Mouse (Mus musculus) embryonic facial prominence, embryonic 14.5 days (tissue): ENCODE measurements at regions not wholly inside any gene's neighbourhood (a gene's known extent, or its start where the extent isn't known, plus 50 kb on each side); places are given as distances from the start of the nearest gene placed in this dataset. TPM values are rescaled to one million over a fixed set of nuclear protein-coding genes. Genes with fewer than 3 reads are reported as not detected.

Experiments
- ATAC-seq: fragments of 200-750 bp; cut with Nextera tagmentation; 2 replicates; pipeline ENCODE4 v1.8.0; 2017; ENCODE audit warnings: low read depth, moderate number of reproducible peaks, moderate TSS enrichment
- DNase-seq: peaks from one replicate; pipeline ENCODE4 v3.0.0-alpha.2; 2015; ENCODE audit warnings: low spot score
- H3K27ac ChIP-seq: fragments of 300-500 bp; sonication (generic); replicated peaks from 2 replicates; pipeline ENCODE4 v1.5.1; 2014; ENCODE audit warnings: low read depth, mild to moderate bottlenecking, low read length, moderate library complexity
- H3K27me3 ChIP-seq: fragments of 300-500 bp; sonication (generic); replicated peaks from 2 replicates; pipeline ENCODE4 v1.6.1; 2014; ENCODE audit warnings: low read length; ENCODE audit not compliant: control insufficient read depth, insufficient read depth
- H3K36me3 ChIP-seq: fragments of 300-500 bp; sonication (generic); 2 replicates; pipeline ENCODE4 v1.6.1; 2014; ENCODE audit warnings: low read length, mixed read lengths; ENCODE audit not compliant: control insufficient read depth, insufficient read depth
- H3K4me1 ChIP-seq: fragments of 300-500 bp; sonication (generic); 2 replicates; pipeline ENCODE4 v1.6.1; 2014; ENCODE audit warnings: antibody characterized with exemption, low read length; ENCODE audit not compliant: control insufficient read depth, insufficient read depth
- H3K4me2 ChIP-seq: fragments of 300-500 bp; sonication (generic); 2 replicates; pipeline ENCODE4 v1.6.1; 2014; ENCODE audit warnings: low read depth, mild to moderate bottlenecking, low read length, moderate library complexity, mixed read lengths
- H3K4me3 ChIP-seq: fragments of 300-500 bp; sonication (generic); 2 replicates; pipeline ENCODE4 v1.5.1; 2014; ENCODE audit warnings: low read depth, mild to moderate bottlenecking, low read length
- H3K9ac ChIP-seq: fragments of 300-500 bp; sonication (generic); 2 replicates; pipeline ENCODE4 v1.6.1; 2014; ENCODE audit warnings: low read depth, mild to moderate bottlenecking, low read length, moderate library complexity, mixed read lengths
- H3K9me3 ChIP-seq: fragments of 300-500 bp; sonication (generic); 2 replicates; pipeline ENCODE4 v1.6.1; 2016; ENCODE audit warnings: low read length; ENCODE audit not compliant: control insufficient read depth
- WGBS: fragments of 180-500 bp; shearing (Covaris S2); extraction: QIAGEN DNeasy Blood & Tissue Kit; methylation state at CpG from one replicate; pipeline ENCODE4 v1.1.7; 2014; 5-methylcytosine and 5-hydroxymethylcytosine counted together
- microRNA counts: library from miRNA; unstranded; fragments of <30 nt; microRNA quantifications from one replicate; lab custom pipeline; 2017
- microRNA-seq: library from miRNA; unstranded; fragments of <30 nt; microRNA quantifications from one replicate; pipeline ENCODE4, GENCODE M21; 2016; ENCODE audit warnings: borderline number of aligned reads

DNA sequence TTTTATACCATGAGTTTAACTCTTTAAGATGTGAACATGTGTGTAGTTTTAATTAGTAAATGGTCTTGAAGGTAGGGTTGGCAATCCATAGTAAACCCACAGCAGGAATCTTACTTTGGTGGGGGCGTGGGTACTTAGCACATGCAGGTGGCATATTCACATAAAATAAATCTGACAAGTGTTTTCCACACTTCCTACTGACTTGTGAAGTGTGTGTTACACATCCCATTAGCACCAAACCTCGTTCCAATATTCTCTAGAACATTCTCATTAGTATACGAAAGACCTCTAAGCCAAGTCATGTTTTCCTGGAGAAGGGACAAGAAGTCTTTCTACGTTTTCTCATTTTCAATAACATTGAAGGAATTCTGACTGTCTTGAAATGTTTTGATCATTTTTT, 529.7 kb downstream of the Tecrl start:
- no peaks in the 10 kb centered on the region for H3K27me3 ChIP-seq
- H3K4me2 ChIP-seq, result no peak overlapping the region
- H3K9ac ChIP-seq, result no peak overlapping the region
- H3K27ac ChIP-seq, result no peak overlapping the region
- ATAC-seq, result no peak
- H3K36me3 ChIP-seq, result no peaks in the 10 kb centered on the region
- DNase-seq, result no peak
- H3K4me3 ChIP-seq, result no peak overlapping the region
- no peaks in the 10 kb centered on the region for H3K4me1 ChIP-seq
- WGBS, result 77% methylated on average over 4 of the region's 4 CpGs
- H3K9me3 ChIP-seq, result no peaks in the 10 kb centered on the region

DNA sequence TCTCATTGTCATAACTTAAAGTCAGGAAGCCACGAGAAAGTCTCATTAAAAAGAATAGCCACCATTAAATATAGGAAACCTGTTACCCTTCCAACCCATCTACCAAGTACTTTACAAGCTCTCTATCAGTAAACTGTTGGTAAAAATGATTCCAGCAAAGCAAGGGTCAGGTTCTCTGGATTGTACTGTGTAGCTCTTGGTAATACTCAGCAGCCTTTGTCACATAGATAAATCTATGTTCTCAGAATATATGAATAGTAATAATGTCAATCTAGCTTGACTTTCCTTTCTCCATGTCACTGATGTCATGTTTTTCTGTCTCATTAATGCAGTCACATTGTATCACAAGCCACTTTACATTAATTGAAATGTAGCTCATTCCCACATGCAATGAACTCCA, 561.8 kb downstream of the Tecrl start:
- ATAC-seq (no peak), DNase-seq (no peak)
- H3K36me3 ChIP-seq, result no peaks in the 10 kb centered on the region
- H3K9me3 ChIP-seq, result no peaks in the 10 kb centered on the region
- H3K4me3 ChIP-seq, result no peak overlapping the region
- no peaks in the 10 kb centered on the region for H3K4me1 ChIP-seq
- 83% methylated on average over 1 of the region's 1 CpGs for WGBS
- H3K27ac ChIP-seq, result no peak overlapping the region
- no peak overlapping the region for H3K4me2 ChIP-seq
- no peaks in the 10 kb centered on the region for H3K27me3 ChIP-seq
- H3K9ac ChIP-seq, result no peak overlapping the region

MicroRNAs encoded in the stretch of these regions (microRNA counts, 519-probe panel; counts per million panel counts)
- 1,933 counts per million, percentile 16 among the panel's probes with 10 or more counts for microRNA mmu-miR-1187 (lab: Ali Mortazavi, UCI)

Small RNA genes in the stretch of these regions (microRNA-seq; reads per million reads assigned to microRNA genes)
- gene Mir1187, result not detected
